Mouse (Mus musculus): Measurements from ENCODE around the gene Otogl. TPM values are rescaled to one million over a fixed set of nuclear protein-coding genes. Genes with fewer than 3 reads are reported as not detected.

Otogl gene
- total RNA-seq (2021), result under 1 TPM; 0.02 TPM
- long read RNA-seq, experiment 1, result 0 reads
- long read RNA-seq, experiment 2, result 0 reads

GRCm38 (mm10) chr10:107912084-107912573, at the start of gene Otogl:
TSS of gene Otogl (minus strand) at chr10:107912134.
- DNase-seq (ENCODE audit: low spot score), result no peak

- DNase-seq (ENCODE audit: low spot score), result no peak
Measured at GRCm38 (mm10) chr10:107956588-107956987, 44.7 kb upstream of the Otogl start.

- DNase-seq (ENCODE audit: low spot score), result peak; percentile 45
Measured at GRCm38 (mm10) chr10:107954444-107954843, 42.5 kb upstream of the Otogl start.

- no peak for DNase-seq (ENCODE audit: low spot score)
Measured at GRCm38 (mm10) chr10:107951596-107951995, 39.7 kb upstream of the Otogl start.

GRCm38 (mm10) chr10:107949945-107950344, 38.0 kb upstream of the Otogl start:
- DNase-seq (ENCODE audit: low spot score), result no peak

- DNase-seq (ENCODE audit: low spot score), result no peak
Measured at GRCm38 (mm10) chr10:107948647-107949046, 36.7 kb upstream of the Otogl start.

GRCm38 (mm10) chr10:107948038-107948437, 36.1 kb upstream of the Otogl start:
- no peak for DNase-seq (ENCODE audit: low spot score)

GRCm38 (mm10) chr10:107946348-107946747, 34.4 kb upstream of the Otogl start:
- no peak for DNase-seq (ENCODE audit: low spot score)

GRCm38 (mm10) chr10:107943859-107944258, 31.9 kb upstream of the Otogl start:
- DNase-seq (ENCODE audit: low spot score), result no peak

GRCm38 (mm10) chr10:107941188-107941900, 29.4 kb upstream of the Otogl start:
- no peak for DNase-seq (ENCODE audit: low spot score)

GRCm38 (mm10) chr10:107940302-107940701, 28.4 kb upstream of the Otogl start:
- no peak for DNase-seq (ENCODE audit: low spot score)

- DNase-seq (ENCODE audit: low spot score), result no peak
Measured at GRCm38 (mm10) chr10:107939821-107940220, 27.9 kb upstream of the Otogl start.

GRCm38 (mm10) chr10:107934055-107934454, 22.1 kb upstream of the Otogl start:
- DNase-seq (ENCODE audit: low spot score), result no peak

- no peak for DNase-seq (ENCODE audit: low spot score)
Measured at GRCm38 (mm10) chr10:107933527-107933926, 21.6 kb upstream of the Otogl start.

GRCm38 (mm10) chr10:107931833-107932828, 20.2 kb upstream of the Otogl start:
- DNase-seq (ENCODE audit: low spot score), result peak; percentile 74

- peak; percentile 65 for DNase-seq (ENCODE audit: low spot score)
Measured at GRCm38 (mm10) chr10:107930471-107931021, 18.6 kb upstream of the Otogl start.

GRCm38 (mm10) chr10:107925306-107925705, 13.4 kb upstream of the Otogl start:
- no peak for DNase-seq (ENCODE audit: low spot score)

GRCm38 (mm10) chr10:107923860-107924259, 11.9 kb upstream of the Otogl start:
- no peak for DNase-seq (ENCODE audit: low spot score)

GRCm38 (mm10) chr10:107922750-107923149, 10.8 kb upstream of the Otogl start:
- peak; percentile 19 for DNase-seq (ENCODE audit: low spot score)

- no peak for DNase-seq (ENCODE audit: low spot score)
Measured at GRCm38 (mm10) chr10:107921549-107921948, 9.6 kb upstream of the Otogl start.

- no peak for DNase-seq (ENCODE audit: low spot score)
Measured at GRCm38 (mm10) chr10:107921134-107921533, 9.2 kb upstream of the Otogl start.

- DNase-seq (ENCODE audit: low spot score), result no peak
Measured at GRCm38 (mm10) chr10:107913013-107913412, 1.1 kb upstream of the Otogl start.

All from gastrocnemius, adult 18-20 months (tissue).